Mouse (Mus musculus) c-Kit-positive CD71-positive TER-119-negative erythroid progenitor cells, embryonic 14.5 days (primary cell): Measurements from ENCODE around the gene Crk.

Source experiments
- DNase-seq: peaks from one replicate; pipeline ENCODE4 v3.0.0-alpha.2; 2013; ENCODE audit warnings: low read depth

The Crk gene

DNA sequence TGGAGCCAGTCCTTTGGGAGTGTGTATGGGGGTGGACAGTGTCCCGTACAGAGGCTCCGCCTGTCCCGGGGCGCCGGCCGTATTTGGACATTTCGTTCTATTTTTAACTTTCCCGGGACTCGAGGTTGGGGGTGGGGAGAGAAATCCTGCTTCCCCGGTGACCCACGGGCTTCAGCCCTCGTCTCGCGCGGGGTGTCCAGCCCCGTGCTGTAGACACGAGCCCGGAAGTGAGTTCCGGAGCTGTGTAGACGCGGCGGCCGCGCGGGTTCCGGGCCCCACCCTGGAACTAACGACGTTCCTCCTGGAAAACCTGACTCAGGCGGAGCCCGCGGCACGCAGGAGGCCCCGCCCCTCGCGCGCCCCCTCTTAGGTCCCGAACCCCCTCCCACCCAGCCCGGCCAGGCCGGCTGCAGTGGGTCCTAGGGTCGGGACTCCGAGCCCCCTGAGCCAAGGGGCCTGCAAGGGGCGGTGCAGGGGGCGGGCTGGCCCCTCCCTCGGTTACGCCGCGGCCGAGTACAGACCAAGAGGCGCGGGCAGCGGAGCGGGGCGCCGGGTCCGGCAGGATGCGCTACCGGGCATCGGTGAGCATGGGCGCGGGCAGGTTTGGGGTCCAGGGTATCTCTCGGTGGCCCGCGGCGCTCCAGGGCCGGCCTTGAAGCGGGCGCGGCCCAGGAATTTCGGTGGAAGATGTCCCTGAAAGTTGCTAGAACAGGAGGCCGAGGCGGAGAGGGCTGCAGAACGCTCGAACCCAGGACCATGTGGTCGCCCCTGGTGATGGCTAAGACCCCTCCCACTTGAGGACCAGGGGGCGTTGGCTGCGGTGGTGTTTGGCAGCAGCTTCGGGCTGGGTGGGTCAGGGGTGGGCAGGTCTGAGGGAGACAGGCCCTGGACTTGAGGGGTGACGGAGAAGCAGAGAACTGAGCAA lies 23.2 kb upstream of the Crk start:
- DNase-seq: peak; percentile 45

DNA sequence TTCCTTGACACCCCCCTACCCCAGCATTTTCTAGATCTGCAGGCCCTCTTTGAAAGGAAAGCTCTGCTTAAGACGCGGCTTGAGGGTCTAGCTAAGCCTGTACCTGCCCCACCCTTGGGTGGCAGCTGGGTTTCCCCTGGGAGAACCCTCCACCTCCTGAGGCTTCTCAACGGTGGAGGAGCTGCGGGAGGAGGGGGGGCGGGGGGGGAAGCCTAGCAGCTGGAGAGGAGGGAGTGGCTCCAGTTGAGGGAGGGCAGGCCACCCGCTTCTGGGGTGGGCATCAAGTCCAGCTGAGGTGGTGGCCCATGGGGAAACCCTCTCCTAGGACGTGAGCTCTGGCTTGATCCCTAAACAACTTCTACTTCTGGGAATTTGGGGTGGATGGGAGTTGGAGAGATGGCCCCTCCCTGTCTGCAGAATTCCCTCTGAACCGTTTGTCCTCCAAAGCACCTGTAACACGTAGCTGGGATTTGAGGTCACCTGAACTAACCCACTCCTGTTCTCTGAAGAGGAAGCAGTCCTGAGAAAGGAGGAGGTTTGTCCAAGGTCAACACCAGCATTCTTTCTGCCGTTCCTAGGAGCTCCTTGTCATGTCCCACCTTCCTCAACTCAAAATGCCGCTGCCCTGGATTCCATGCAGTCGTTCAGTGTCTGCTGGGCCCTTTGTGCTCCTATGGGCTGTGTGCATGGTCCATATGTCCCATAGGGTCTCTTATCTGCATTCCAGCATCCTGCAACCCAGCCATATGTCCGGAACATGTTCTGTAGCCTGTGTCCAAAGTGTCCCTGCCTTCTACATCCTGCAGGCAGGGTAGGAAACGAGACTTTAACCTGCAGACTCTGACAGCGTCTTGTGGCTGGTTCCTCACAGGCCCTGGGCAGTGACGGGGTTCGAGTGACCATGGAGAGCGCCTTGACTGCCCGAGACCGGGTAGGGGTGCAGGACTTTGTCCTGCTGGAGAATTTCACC lies 22.2 kb upstream of the Crk start:
- DNase-seq: no peak

DNA sequence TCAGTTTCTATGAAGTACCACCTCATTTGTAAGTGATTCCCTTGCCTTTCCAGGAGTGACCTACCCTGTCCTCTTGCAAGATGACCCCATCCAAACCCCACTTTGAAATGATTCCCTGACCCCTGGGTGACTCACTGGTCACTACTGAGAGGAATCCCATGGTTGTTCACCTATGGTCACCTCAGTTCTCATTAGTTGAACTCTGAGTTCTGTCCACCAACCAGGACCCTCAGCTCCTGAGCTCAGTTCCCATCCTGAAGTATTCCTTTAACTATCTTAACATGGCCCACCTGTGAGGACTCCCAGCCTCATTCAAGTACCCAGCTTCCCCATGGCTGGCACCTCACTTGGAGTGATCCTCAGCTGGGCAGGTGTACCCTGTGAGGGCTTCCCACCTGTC lies 21.2 kb upstream of the Crk start:
- no peak for DNase-seq

GRCm38 (mm10) chr11:75658311-75658710 lies 20.7 kb upstream of the Crk start:
- DNase-seq: no peak

DNA sequence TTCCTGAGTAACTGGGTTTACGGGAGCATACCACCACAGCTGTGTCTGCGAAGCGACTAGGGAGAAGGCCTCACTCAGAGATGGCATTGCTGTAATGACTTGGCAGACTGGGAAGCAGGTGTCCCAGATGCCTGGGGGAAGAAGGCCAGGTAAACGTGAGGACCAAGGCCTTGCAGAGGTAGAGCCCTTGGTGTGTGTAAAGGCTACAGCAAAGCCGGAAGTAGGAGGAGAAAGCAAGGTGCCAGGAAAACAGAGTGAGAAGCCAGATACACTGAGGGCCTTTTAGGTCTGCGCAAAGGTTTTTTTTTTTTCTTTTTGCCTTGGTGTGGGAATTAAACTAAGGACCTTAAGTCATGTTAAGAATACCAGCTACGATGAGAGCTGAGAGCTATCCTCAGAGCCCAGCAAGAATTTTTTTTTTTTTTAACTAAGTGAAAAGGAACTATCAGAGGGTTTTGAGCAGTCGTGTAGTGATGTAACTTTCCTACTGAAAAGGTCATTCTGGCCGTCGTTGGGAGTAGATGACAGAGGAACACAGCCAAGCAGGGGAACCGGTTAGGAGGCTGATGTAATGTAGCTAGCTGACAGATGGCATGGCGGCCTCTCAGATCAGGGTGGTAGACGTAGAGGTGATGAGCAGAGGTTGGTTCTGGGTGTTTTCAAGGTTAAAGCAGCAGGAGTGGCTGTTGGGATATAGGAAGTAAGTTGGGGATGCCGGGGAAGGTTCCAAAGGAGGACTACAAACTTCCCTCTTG lies 19.9 kb upstream of the Crk start:
- no peak for DNase-seq

- DNase-seq: no peak
Measured at GRCm38 (mm10) chr11:75660081-75660590, 18.9 kb upstream of the Crk start.

DNA sequence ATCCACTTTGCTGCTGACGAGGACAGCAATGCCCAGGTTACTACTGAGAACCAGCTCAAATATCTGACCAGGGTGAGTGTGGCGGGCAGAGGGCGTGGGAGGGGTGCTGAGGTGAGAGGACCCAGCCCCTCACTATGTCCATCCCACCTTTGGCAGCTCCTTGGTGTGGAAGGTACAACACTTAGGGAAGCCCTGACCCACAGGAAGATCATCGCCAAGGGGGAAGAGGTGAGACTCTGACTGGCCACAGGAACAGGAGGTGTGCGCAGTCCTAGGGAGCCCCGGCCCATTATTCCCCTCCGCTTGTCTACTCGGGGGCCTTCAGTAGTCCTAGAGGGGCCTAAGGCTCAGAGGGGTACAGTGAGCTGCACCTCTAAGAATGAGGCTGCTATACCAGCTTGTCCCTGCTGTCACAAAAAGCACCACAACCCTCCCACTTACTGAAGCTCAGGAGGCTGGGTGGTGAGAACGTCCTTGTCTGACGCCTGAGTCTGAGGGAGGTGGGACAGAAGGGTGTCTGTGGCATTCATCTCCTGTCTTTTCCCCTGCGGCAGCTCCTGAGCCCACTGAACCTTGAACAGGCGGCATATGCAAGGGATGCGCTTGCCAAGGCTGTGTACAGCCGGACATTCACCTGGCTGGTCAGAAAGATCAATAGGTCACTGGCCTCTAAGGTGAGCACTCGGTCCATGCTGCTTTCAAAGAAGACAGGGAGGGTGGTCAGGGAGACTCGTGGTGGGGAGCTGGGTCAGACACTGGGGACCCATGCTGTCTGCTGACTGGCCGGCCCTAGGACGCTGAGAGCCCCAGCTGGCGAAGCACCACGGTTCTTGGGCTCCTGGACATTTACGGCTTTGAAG lies 17.9 kb upstream of the Crk start:
- no peak for DNase-seq

DNA sequence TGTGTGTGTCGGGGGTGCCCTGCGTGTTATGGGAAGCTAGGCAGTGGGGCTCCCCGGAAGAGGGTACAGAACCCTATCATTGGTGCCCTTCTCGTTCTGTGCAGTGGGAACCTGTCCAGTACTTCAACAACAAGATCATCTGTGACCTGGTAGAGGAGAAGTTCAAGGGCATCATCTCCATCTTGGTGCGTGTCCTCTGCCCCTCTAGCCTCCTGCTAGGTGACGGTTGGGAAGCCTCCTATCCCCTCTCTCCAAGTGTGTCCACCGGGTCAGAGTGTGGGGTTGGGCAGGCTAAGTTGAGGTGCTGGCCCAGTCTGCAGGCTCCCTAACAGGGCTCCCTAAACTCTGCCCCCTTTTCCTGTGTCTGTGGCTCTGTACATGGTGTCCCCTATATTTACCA lies 16.9 kb upstream of the Crk start:
- no peak for DNase-seq

DNA sequence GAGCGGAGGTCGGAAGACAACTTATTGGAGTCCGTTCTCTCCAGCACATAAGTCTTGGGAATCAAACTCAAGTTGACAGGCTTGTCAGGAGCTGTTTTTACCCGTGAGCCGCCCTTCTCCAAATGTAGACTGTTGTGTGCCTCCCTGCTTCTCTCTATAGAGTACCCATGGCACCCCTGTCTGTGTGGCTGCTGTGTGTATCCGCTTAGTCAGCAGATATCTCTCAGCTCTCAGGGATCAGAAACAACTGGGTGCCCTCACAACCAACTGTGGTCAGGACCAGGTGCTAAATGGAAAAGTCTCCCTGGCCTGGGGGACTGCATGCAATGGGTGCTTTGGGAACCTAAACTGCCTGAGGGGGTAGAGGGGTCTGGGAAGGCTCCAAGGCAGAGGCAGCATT lies 12.8 kb upstream of the Crk start:
- no peak for DNase-seq

- no peak for DNase-seq
Measured at GRCm38 (mm10) chr11:75668621-75669020, 10.4 kb upstream of the Crk start.

- no peak for DNase-seq
Measured at GRCm38 (mm10) chr11:75669176-75669852, 9.7 kb upstream of the Crk start.

DNA sequence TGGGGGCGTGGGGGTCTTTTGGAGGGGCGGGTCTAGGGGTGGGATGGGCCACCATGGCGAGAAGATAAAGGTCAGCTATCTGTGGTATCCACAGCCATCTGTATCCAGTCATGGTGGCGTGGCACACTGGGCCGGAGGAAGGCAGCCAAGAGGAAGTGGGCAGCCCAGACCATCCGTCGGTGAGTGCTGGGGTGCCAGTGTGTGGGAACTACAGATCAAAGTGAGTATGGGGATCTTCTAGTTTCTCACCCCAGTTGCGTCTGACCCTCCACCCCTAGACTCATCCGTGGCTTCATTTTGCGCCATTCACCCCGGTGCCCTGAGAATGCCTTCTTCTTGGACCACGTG lies 9.2 kb upstream of the Crk start:
- no peak for DNase-seq

DNA sequence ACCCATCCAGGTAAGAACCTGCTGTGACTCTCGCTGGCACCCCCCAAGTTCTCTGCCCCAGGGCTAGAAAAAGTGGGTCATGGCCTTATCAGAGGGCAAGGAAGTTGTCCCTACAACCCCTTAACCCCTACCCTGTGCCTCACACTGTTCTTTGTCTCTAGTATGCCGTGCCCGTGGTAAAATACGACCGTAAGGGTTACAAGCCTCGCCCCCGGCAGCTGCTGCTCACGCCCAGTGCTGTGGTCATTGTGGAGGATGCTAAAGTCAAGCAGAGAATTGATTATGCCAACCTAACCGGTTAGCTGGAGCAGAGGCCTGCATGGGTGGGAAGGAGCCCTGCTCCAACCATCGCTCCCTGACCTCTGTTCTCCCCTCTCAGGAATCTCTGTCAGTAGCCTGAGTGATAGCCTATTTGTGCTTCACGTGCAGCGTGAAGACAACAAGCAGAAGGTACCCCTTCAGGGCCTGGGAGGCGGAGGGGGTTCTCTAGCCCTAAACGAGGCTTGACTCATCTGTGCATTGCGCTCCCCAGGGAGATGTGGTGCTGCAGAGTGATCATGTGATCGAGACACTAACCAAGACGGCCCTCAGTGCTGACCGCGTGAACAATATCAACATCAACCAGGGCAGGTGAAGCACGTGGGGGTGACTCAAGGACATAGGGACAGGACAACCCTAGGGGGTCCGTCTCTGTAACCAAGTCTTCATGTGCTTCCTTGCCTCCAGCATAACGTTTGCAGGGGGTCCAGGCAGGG lies 7.5 kb upstream of the Crk start:
- no peak for DNase-seq

- DNase-seq: no peak
Measured at GRCm38 (mm10) chr11:75673411-75673810, 5.6 kb upstream of the Crk start.

DNA sequence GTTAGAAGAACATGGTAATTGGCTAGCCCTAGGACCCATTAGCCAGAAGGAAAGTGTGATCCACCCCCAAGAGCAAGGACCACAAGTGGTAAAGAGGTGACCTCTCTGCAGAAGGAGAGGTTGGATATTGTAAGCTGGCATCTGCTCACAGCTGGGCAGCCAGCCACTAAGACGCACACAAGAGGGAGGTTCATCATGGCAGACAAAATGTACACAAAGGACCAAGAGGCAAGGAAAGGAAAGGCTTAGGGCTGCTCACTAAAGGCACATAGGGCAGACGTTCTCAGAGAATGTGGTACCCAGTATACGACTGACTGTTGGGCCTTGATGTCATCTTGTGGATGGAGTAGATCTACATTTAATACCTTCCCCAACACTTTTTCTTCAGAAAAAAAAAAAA lies 4.2 kb upstream of the Crk start:
- DNase-seq: no peak

DNA sequence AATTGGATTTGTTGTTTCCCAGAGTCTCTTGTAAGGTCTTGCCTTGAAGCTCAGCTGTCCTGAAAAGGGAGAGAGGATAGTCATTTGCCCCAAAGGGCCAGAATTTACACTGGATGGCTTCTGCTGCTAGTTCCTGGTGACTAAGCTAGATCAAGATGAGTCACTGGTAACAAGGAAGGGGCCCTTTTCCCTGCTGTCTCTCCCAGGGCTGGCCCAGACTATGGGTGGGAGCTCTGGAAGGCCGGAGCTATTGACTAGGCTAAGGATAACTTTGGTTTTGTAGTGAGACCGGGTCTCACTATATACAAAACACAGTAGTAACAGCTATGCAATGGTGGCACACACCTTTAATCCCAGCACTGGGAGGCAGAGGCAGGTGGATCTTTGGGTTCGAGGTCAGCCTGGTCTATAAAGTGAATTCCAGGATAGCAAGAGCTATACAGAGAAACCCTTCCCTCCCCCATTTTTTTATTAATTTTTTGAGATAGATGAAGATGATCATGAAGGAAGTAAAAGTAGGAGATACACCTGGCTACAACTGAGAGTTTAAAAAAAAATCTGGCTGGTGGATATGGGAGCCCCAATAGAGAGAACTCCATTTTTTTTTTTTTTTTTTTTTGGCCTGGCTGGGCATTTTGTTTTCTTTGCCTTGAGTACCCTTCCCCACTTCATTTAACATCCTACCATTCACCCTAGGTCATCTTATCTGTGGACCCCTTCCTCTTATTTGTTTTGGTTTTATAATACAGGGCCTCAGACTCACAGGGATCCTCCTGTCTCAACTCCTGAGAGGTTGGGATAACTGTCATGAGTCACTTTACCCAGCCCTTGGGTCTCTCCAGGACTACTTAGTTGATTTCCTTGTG lies 945 bp upstream of the Crk start:
- DNase-seq: no peak

DNA sequence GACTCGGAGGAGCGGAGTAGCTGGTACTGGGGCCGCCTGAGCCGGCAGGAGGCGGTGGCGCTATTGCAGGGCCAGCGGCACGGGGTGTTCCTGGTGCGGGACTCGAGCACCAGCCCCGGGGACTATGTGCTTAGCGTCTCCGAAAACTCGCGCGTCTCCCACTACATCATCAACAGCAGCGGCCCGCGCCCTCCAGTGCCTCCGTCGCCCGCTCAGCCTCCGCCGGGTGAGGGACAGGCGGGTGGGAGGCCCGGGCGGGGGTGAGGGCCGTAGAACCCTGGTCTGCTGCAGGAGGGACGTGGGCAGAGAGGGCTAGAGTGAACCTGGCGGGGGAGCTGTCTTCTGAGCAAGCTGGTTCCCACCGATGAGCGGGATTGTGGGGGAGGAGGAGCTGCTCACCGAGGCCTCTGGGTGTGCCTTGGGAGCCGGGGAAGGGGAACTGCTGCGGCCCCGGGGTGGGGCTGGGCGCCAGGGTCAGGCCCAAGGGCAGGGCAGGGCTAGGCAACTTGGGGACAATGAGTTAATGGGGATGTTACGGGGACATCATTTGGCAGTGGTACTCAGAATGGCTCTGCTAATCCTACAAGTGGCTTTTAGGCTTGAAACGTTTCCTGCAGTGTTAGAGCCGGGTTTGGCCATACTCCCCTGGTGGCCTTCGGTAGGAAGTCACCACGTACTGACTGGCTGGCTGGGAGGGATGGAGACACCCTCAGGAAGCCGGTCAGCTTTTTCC lies 546 bp downstream of the Crk start:
- DNase-seq: peak; percentile 49

GRCm38 (mm10) chr11:75684462-75684861 lies 5.4 kb downstream of the Crk start:
- no peak for DNase-seq
